Mouse (Mus musculus): ENCODE measurements around the gene Fcho2.

- TF ChIP-seq CTCF (conservative IDR thresholded peaks at IDR 0.05; ENCODE audit: insufficient read depth, insufficient read length, low read depth, low read length) (no peak), POLR2A (IDR thresholded peaks at IDR 0.05; ENCODE audit: low read depth, low read length) (no peak)
Observed at GRCm38 (mm10) chr13:98777959-98778358, 37.3 kb downstream of the Fcho2 start.
